Mouse (Mus musculus) brain, embryonic 14.5 days (tissue): Measurements from ENCODE around the gene Sdsl.

Source experiments
- CTCF ChIP-seq: fragments of 200-500 bp; IDR thresholded peaks from 2 replicates; pipeline ENCODE4 v1.5.1; 2012; ENCODE audit warnings: inconsistent platforms, mild to moderate bottlenecking, moderate library complexity, borderline replicate concordance; ENCODE audit not compliant: insufficient read depth, insufficient read length; ENCODE audit errors: extremely low read depth
- POLR2A ChIP-seq: fragments of 200-500 bp; IDR thresholded peaks from 2 replicates; pipeline ENCODE4 v1.6.1; 2012; ENCODE audit warnings: mild to moderate bottlenecking, inconsistent platforms, borderline replicate concordance; ENCODE audit not compliant: poor library complexity, insufficient read depth, insufficient read length, severe bottlenecking; ENCODE audit errors: extremely low read depth

DNA sequence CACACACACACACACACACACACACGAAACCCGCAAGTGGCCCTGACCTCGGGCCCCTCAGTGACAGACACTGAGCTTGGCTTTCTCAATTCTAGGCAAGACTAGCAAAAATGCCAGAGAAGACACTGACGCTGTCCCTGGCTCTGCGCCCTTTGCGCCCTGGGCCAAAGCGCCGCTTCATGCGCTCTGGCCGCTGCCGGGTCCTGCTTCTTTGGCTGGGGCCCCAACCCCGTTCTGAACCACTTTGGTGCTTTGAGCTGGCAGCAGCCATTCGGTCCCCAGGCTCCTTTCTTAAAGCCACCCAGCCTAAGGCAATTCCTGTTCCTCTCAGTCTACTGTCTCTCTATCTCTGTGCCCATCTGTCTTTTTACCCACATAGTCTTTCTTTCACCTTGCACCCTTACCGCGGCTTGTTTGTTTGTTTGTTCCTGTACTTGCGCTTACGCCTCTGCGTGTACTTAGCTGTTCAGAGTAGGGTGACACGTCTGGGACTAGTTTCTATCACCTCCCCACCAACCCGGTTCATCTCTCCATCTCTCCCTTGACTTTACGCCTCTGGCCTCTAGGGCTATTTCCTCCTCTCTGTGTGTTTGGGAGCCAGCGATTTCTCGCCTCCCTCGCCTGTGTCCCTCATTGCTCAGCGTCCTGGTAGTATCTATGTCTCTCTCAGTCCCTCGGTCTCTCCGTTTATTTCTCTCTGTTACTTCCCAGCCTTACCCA, 33.5 kb downstream of the Sdsl start:
- TF ChIP-seq CTCF, result no peak
- no peak for TF ChIP-seq POLR2A
